Mouse (Mus musculus) MN1 (cell line): ENCODE measurements at regions not wholly inside any gene's neighbourhood (a gene's known extent, or its start where the extent isn't known, plus 50 kb on each side); places are given as distances from the start of the nearest gene placed in this dataset.

ENCODE experiments used
- DNase-seq: peaks from one replicate; pipeline ENCODE4 v3.0.0-alpha.2; 2016; ENCODE audit warnings: low spot score

DNA sequence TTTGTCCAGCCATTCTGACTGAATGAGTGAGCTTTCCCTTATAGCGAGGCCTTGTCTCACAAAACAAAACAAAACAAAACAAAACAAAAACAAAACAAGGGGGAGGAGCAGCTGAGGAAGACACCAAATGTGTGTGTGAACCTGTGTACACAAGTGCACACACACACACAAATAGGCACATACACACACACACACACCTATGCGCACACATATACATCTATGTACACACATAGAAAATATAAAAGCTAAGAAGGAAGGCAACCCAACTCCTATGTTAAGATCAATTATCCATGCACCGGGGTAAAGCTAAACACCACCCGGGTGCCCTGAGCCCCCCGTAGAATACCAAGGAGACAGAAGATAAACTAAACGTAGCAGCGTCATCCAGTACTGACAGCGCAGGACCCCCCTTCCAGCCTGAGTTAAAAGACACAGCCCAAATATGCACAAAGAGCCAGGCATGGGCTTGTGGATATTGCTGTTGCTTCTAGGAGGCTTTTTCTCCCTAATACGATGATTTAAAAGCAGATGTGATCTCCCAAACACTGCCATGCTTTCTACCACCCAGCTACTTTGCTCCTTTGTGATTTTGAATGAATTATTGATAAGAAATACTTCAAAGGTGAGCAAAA lies 108.4 kb upstream of the Ptbp2 start:
- no peak for DNase-seq

DNA sequence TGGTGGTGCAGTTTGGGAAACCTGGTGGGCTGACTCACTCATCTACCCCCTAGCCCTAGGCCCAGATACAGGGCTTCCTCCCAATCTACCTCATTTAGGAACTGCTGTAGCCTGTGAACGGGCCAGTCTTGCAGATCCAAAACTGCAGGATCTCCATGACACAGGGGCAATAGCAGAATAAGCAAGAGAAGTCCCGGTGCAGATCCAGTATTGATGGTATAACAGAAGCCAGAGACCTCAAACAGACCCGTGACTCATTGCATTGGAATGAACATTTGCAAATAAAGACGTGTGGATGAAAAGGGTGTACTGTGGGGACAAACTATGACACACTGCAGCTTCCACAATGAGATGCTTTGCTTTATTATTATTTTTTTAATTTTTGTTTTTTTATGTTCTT lies 106.6 kb upstream of the Ptbp2 start:
- DNase-seq: peak; percentile 58

DNA sequence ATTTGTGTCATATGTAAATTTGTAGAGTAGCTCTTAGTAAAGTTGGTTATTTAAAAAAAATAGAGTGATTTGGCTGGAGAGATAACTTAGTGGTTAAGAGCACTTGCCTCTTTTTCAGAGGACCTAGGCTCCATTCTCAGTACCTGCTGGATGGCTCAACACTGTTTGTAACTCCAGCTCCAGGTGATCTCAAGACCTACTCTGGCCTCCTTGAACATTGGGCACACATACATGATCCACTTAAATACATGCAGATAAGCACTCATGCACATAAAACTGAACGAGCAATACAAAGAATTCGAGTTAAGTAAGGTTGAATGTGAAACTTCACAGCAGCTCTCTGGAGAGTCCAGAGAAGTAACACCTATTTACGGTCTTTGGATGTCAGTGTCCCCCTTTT lies 104.2 kb upstream of the Ptbp2 start:
- DNase-seq: no peak

DNA sequence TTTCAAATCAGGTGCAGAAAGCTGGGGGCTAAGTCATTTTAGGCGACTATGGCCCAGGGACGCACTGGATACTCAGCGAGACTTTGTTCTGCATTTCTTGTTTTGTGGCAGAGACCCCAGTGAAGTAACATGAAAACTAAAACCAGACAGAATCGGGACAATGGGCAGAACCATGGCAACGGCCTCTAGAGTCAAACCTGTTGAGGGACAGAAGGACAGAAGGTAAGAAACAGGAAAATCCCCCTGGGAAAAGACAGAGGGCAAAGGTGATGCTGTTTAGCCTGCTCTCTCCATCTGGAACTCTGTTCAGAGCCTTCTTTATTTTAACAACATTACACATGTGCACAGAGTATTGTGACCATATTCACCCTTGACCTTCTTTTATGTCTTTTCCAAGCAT lies 92.1 kb upstream of the Ptbp2 start:
- no peak for DNase-seq

DNA sequence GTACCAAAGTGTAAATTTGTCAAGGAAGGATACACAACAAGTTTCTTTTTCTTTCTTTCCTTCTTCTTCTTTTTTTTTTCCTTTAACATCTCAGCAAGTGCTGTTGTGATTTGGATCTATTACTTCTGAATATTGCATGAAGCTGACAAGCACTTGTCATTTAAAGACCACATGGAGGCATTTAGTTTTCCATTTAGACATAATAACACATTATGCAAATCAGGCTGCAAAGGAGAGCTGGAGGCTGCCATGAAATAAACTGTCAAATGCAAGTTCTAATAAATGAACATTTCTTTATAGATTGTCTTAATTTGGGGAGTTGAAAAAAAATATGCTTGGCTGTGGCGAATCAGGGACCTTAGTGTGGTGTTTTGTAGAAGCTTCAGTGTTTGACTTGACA lies 90.8 kb upstream of the Ptbp2 start:
- no peak for DNase-seq

DNA sequence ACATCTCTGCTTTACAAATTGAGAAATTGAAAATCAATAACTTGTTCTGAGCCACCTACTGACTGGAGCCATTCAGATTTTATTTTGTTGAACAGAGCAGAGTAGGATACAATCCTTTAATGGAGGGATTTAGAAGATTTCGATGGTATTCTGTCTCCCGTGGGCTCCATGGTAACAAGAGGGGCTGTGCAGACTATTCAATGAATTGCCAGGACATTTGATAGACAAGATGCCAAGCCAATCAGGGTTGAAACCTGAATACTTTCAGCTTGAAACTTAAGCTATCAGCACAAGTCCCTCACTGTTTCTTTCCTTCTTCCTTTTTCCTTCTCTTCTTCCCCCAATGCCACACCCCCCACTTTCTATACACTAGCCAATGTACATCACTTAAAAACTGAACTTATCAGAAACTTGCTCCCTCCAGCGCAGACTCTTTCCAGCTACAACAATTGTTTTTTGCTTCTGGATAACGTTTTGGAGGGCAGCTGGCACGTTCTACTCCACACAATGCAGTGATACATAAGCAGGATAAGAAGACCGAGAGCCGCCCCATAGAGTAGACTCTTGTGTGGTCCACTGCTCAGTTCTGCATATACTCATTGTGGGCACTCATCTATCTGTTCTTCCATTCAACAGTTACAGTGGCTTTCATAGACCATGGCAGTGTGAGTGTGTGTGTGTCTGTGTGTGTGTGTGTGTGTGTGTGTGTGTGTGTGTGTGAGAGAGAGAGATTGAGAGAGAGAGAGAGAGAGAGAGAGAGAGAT lies 78.1 kb upstream of the Ptbp2 start:
- no peak for DNase-seq
